Mouse (Mus musculus): ENCODE data around the gene Zmynd10. TPM values are rescaled to one million over a fixed set of nuclear protein-coding genes. Genes with fewer than 3 reads are reported as not detected.

Gene Zmynd10
- total RNA-seq, 2 experiments from 2014 or later: not detected

DNA sequence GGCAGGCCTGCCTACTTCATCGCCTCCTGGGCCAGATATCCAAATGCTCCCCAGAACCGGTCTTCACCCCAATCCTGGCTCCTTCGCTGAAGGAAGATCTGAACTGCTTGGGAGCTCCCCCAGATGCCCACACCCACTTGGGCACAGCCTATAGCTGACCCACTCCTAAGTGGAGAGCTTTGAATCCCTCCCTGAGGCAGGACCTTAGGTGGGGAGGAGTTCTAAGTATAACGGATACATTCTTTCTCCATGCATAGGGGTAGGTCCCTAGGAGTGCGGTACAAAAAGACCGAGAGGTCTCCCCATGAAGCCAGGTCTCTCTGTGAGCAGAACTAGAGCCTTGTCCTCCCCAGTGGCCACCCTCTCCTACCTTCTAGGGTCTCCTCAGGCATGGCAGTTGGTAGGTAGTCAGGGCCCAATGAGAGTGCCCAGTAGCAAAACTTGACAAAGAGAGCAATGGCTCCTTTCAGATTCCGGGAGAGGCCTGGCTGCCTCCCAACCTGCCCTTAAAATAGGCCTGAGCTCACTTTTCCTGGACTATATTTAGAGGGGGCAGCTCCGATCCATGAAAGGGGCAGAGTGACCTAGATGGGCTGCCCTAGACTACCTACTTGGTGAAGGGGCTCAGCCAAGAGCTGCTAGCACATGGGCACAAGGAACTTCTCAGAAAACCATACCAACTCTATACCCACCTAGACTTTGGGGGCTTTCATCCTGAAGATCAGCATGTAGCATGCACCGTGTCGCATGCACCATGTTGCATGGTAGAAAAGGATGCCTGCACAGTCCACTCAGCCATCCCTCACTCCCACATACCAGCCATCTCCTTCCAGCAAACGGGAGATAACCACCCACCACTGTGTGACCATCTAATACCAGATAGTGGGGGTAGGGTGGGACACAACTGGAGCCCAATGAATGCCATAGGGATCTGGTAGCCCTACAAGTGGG is 49.8 kb downstream of the Zmynd10 start:
- no peak for ATAC-seq (ENCODE audit: poor library complexity, severe bottlenecking)

GRCm38 (mm10) chr9:107598385-107598784 is 51.3 kb downstream of the Zmynd10 start:
- no peak for ATAC-seq (ENCODE audit: poor library complexity, severe bottlenecking)

DNA sequence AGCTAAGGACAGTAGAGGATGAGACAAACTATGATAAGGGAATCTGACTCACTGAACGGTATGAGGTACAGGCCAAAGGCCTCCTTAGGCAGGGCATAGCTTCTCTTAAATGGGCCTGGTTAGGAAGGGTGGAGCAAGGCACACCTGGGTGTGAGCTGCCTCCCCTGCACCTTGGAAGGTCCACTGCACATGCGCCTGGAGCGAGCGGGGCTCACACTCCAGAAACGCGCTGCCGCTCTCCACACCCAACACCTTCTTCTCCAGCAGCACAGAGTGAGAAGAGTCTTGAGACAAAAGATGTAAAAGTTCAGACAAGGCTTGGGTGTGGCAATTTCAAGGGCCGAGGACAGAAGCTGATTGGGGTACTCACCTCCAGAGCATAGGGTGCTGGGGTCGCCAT is 52.3 kb downstream of the Zmynd10 start:
- no peak for ATAC-seq (ENCODE audit: poor library complexity, severe bottlenecking)

DNA sequence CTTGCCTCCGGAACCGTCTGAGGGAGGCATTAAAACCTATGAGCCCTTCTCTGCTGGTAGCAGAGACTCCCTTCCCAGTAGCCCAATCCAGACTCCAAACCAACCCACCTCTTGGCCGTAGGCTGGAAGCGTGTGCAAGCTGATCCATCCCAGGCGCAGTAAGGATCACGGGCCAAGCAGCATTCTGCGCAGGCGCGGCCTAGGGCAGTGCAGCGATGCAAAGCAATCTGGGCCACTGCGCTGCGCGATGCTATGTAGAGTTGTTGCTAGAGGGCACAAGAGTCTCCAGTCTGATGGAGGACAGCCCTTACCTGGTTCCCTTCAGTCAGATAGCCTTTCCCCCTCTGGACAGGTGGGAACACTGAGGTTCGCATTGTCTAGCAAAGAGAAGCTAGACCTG is 52.7 kb downstream of the Zmynd10 start:
- ATAC-seq (ENCODE audit: poor library complexity, severe bottlenecking): no peak

DNA sequence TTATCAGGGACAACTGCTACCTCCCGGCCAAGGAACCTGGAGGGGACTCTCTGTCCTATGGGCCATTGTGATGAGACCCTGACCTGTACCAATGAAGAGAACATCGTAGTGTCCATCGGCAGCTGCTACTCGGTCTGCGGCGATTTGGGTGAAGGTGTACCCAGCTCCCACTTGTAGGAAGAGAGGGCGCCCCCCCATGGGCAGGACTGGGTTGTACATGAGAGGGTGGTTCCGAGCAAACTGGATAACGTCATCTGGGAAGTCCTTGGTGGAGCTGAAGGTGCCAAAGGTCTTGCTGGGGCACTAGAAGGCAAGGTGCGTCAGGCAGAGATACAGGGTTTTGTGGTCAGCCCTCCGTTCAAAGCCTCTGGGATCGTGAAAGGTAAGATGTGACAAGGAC is 53.6 kb downstream of the Zmynd10 start:
- no peak for ATAC-seq (ENCODE audit: poor library complexity, severe bottlenecking)

Other genes with a start within 250 kb of the Zmynd10 start
- 4.1 and 6.4 TPM in 2 replicates for gene Hemk1, start 208.9 kb upstream of the Zmynd10 start, total RNA-seq (2015)
- gene Hemk1, start 208.9 kb upstream of the Zmynd10 start, total RNA-seq (2017): 5.0 and 8.0 TPM in 2 replicates
- not detected in 2 replicates for gene 6430571L13Rik, start 206.7 kb upstream of the Zmynd10 start, total RNA-seq (2015)
- gene 6430571L13Rik, start 206.7 kb upstream of the Zmynd10 start, total RNA-seq (2017): not detected in 2 replicates
- 0.04 and 0.11 TPM in 2 replicates for gene Cacna2d2, start 147.7 kb upstream of the Zmynd10 start, total RNA-seq (2015)
- 0.07 and 0.12 TPM in 2 replicates for gene Cacna2d2, start 147.7 kb upstream of the Zmynd10 start, total RNA-seq (2017)
- gene Tmem115, start 13.4 kb upstream of the Zmynd10 start, total RNA-seq (2015): 6.8 and 9.3 TPM in 2 replicates
- 14.8 and 15.2 TPM in 2 replicates for gene Tmem115, start 13.4 kb upstream of the Zmynd10 start, total RNA-seq (2017)
- gene Cyb561d2, start 5.1 kb upstream of the Zmynd10 start, total RNA-seq (2015): 12.8 and 15.5 TPM in 2 replicates
- gene Cyb561d2, start 5.1 kb upstream of the Zmynd10 start, total RNA-seq (2017): 14.2 and 21.7 TPM in 2 replicates
- 8.3 and 12.5 TPM in 2 replicates for gene Nprl2, start 5.1 kb upstream of the Zmynd10 start, total RNA-seq (2015)
- gene Nprl2, start 5.1 kb upstream of the Zmynd10 start, total RNA-seq (2017): 15.7 and 18.9 TPM in 2 replicates
- 34.3 and 37.7 TPM in 2 replicates for gene Rassf1, start 4.3 kb downstream of the Zmynd10 start, total RNA-seq (2015)
- gene Rassf1, start 4.3 kb downstream of the Zmynd10 start, total RNA-seq (2017): 46.7 and 57.3 TPM in 2 replicates
- gene Tusc2, start 16.0 kb downstream of the Zmynd10 start, total RNA-seq (2015): 12.2 and 12.4 TPM in 2 replicates
- gene Tusc2, start 16.0 kb downstream of the Zmynd10 start, total RNA-seq (2017): 8.9 and 10.8 TPM in 2 replicates
- 0.56 and 1.9 TPM in 2 replicates for gene Hyal2, start 20.6 kb downstream of the Zmynd10 start, total RNA-seq (2015)
- 1.0 TPM in 1 of 2 replicates, not detected in the other for gene Hyal2, start 20.6 kb downstream of the Zmynd10 start, total RNA-seq (2017)
- 0.38 and 0.57 TPM in 2 replicates for gene Hyal1, start 29.6 kb downstream of the Zmynd10 start, total RNA-seq (2015)
- 0.98 and 0.99 TPM in 2 replicates for gene Hyal1, start 29.6 kb downstream of the Zmynd10 start, total RNA-seq (2017)
- 7.2 and 15.3 TPM in 2 replicates for gene Naa80, start 31.6 kb downstream of the Zmynd10 start, total RNA-seq (2015)
- gene Naa80, start 31.6 kb downstream of the Zmynd10 start, total RNA-seq (2017): 6.9 and 10.1 TPM in 2 replicates
- gene Hyal3, start 33.5 kb downstream of the Zmynd10 start, total RNA-seq (2015): 1.5 and 1.9 TPM in 2 replicates
- gene Hyal3, start 33.5 kb downstream of the Zmynd10 start, total RNA-seq (2017): 0.18 and 0.57 TPM in 2 replicates
- gene Ifrd2, start 40.3 kb downstream of the Zmynd10 start, total RNA-seq (2015): 6.8 and 11.1 TPM in 2 replicates
- gene Ifrd2, start 40.3 kb downstream of the Zmynd10 start, total RNA-seq (2017): 8.7 and 9.9 TPM in 2 replicates
- gene Sema3b, start 61.9 kb downstream of the Zmynd10 start, total RNA-seq (2015): not detected in 2 replicates
- gene Sema3b, start 61.9 kb downstream of the Zmynd10 start, total RNA-seq (2017): 0.08 TPM in 1 of 2 replicates, not detected in the other
- gene Gnai2, start 88.1 kb downstream of the Zmynd10 start, total RNA-seq (2015): 749 and 768 TPM in 2 replicates
- gene Gnai2, start 88.1 kb downstream of the Zmynd10 start, total RNA-seq (2017): 859 and 871 TPM in 2 replicates
- gene Slc38a3, start 122.2 kb downstream of the Zmynd10 start, total RNA-seq (2015): not detected in 2 replicates
- not detected in 2 replicates for gene Slc38a3, start 122.2 kb downstream of the Zmynd10 start, total RNA-seq (2017)
- gene Gnat1, start 132.4 kb downstream of the Zmynd10 start, total RNA-seq (2015): not detected in 2 replicates
- gene Gnat1, start 132.4 kb downstream of the Zmynd10 start, total RNA-seq (2017): not detected in 2 replicates
- gene Sema3f, start 163.2 kb downstream of the Zmynd10 start, total RNA-seq (2015): not detected in 2 replicates
- gene Sema3f, start 163.2 kb downstream of the Zmynd10 start, total RNA-seq (2017): not detected in 2 replicates
- 145 and 161 TPM in 2 replicates for gene Rbm5, start 223.7 kb downstream of the Zmynd10 start, total RNA-seq (2015)
- gene Rbm5, start 223.7 kb downstream of the Zmynd10 start, total RNA-seq (2017): 208 and 249 TPM in 2 replicates